Mouse (Mus musculus): ENCODE data around the gene Esrrg. TPM values are rescaled to one million over a fixed set of nuclear protein-coding genes. Genes with fewer than 3 reads are reported as not detected.

Gene Esrrg
- polyA plus RNA-seq, 1 experiment from 2014 or later = 28.9 TPM

DNA sequence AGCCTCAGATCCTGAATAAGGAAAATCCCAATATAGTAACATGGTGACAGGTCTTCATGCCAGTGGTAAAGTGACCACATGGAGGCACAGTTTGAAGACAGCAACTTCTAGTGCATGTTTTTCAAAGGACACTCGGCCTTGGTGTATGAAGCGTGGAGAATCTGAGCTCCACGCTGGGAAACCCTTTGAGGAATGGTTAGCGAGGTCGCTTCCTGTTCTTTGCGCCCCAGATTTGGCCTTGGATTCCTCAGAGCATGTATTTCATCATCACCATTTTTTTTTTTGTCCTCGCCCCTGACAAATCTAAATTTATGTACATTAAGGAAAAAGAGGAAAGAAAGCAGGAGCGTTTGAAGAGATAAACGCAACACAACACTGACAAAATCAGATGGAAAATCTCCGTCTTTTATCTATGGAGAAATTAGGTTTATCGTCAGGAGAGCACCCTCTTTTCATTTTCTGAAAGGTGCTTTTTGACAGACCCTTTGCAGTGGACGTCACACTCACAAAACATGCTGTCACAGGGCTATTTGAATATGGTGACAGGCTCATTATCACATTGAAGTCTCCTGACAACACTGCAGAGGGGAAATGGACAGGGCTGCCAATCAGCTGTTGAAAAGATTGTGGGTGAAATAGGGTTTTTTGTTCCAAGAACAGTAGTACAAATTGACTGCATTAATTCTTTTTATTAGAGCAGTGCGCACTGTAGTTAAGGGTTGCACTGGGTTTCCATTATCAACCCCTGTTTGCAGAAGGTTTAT is 476.7 kb downstream of the Esrrg start:
- 60% methylated on average over 13 of the region's 13 CpGs for WGBS
- Histone ChIP-seq H3K9me3 (no peaks in the 10 kb centered on the region), H3K4me2 (no peak overlapping the region), H3K27ac (replicated peaks) (no peak overlapping the region), H3K36me3 (no peaks in the 10 kb centered on the region), H3K9ac (no peak overlapping the region), H3K4me1 (replicated peaks) (peaks cover 17% of the 10 kb centered on the region), H3K27me3 (no peaks in the 10 kb centered on the region), H3K4me3 (no peak overlapping the region)
- ATAC-seq (ENCODE audit: low read depth) = no peak

DNA sequence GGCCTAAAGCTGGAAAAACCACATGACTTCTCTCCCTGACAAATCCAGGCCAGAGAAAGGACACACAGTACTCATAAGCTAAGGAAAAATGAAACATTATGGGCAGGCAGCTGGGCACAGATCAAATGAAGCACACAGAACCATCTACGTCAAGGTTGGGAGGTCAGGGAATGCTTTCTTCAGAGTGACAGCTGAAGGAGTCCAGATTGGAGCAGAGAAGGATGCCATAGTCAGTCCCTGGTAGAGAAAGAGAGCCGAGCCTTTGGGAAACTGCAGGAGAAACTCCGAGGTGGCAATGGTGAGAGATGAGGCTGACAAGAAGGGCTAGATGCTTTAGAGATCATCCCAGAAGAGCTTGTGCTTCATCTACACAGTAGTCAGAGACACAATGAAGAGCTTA is 485.1 kb downstream of the Esrrg start:
- no peaks in the 10 kb centered on the region for H3K27me3 ChIP-seq
- H3K4me2 ChIP-seq = no peak overlapping the region
- no peak overlapping the region for H3K9ac ChIP-seq
- WGBS = 90% methylated on average over 3 of the region's 3 CpGs
- no peak overlapping the region for H3K27ac ChIP-seq (replicated peaks)
- no peak overlapping the region for H3K4me3 ChIP-seq
- H3K36me3 ChIP-seq = no peaks in the 10 kb centered on the region
- no peaks in the 10 kb centered on the region for H3K9me3 ChIP-seq
- ATAC-seq (ENCODE audit: low read depth) = no peak
- H3K4me1 ChIP-seq (replicated peaks) = no peaks in the 10 kb centered on the region

DNA sequence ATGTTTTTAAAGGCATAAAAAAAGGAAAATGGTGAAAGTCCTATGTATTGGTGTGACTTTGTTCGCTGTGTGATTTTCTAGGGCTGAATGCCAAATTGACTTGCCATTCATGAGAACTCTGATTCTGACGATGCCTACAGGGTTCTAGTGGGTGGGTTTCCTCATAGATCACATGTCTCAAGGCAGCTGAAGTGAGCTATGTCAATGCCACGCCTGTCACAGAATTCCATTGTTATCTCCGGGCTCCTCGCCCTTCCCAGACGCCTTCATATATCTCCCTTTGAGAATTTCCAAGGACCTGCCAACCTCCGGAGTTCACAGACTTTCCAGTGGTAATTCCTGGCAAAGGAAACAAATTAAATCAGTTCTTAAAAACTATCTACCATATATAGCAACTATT is 493.2 kb downstream of the Esrrg start:
- Histone ChIP-seq H3K36me3 (no peaks in the 10 kb centered on the region), H3K4me2 (no peak overlapping the region), H3K9me3 (no peaks in the 10 kb centered on the region), H3K4me1 (replicated peaks) (no peaks in the 10 kb centered on the region; the same call in 1 of the 2 replicates), H3K27ac (replicated peaks) (no peak overlapping the region), H3K4me3 (no peak overlapping the region), H3K9ac (no peak overlapping the region), H3K27me3 (no peaks in the 10 kb centered on the region)
- ATAC-seq (ENCODE audit: low read depth) = no peak
- 19% methylated on average over 7 of the region's 7 CpGs for WGBS

DNA sequence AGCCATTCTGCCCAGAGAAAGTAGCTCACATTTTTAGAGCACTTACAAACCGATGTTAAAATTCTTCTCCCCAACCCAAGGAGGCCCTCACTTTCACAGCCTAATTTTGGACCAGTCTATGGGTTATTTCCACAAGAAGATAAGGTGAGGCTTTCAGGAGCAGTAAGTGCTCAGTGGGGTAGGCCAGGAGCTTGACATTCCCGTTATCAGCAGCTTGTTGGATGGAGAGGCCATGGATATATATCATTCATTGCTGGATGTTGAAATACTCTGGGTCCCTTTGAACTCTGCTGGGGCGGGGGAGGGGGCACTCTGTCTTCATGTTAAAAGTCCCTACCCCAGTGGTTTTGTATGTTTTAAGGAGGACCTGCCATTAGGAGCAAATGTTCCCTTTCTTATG is 494.6 kb downstream of the Esrrg start:
- Histone ChIP-seq H3K4me1 (replicated peaks) (no peaks in the 10 kb centered on the region; the same call in 1 of the 2 replicates), H3K4me3 (no peak overlapping the region), H3K27me3 (no peaks in the 10 kb centered on the region), H3K36me3 (no peaks in the 10 kb centered on the region), H3K9ac (no peak overlapping the region), H3K4me2 (no peak overlapping the region), H3K9me3 (no peaks in the 10 kb centered on the region), H3K27ac (replicated peaks) (no peak overlapping the region)
- no peak for ATAC-seq (ENCODE audit: low read depth)
- 53% methylated on average over 3 of the region's 3 CpGs for WGBS

DNA sequence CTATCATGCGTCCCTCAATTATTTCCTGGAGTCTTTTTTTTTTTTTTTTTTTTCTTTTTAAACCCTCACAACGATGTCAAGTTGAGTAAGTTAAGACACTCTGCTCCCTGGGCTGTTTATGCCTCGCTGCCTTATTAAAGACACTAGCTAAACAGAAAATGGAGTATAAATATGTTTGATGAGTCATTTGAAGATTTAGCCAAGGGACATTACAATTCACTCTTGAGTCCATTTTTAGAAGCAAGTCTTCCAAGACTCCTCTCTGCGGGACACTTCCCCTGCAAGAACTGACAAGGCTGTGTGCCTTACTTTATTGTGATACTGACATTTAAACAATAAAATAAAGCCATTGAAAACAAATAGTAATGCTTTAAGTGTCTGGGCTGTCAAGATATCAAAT is 496.9 kb downstream of the Esrrg start:
- Histone ChIP-seq H3K4me2 (no peak overlapping the region), H3K36me3 (no peaks in the 10 kb centered on the region), H3K27ac (replicated peaks) (no peak overlapping the region), H3K9ac (no peak overlapping the region), H3K4me3 (no peak overlapping the region), H3K9me3 (no peaks in the 10 kb centered on the region), H3K4me1 (replicated peaks) (no peaks in the 10 kb centered on the region; the same call in 1 of the 2 replicates), H3K27me3 (no peaks in the 10 kb centered on the region)
- 77% methylated on average over 4 of the region's 4 CpGs for WGBS
- no peak for ATAC-seq (ENCODE audit: low read depth)

DNA sequence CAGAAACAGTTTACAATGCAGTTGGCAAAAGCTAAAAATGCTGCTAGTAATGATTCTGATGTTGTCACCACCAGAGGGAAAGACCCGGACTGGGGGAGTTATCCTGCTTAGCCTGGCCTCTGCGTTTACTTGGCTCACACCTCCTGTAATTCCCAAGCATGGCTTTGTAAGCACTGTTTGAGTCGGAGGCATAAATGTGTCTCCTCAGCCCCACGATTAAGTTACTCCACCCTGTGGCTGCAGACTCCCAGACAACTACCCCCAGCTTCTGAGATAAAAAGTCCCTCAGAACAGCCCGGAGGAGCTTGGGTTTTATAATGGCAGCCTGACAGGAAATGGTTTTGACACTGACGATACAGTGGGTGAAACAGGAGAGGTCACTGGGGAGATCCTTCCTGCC is 499.4 kb downstream of the Esrrg start:
- no peaks in the 10 kb centered on the region for H3K4me1 ChIP-seq (replicated peaks)
- H3K9me3 ChIP-seq = no peaks in the 10 kb centered on the region
- WGBS = 41% methylated on average over 6 of the region's 6 CpGs
- no peak overlapping the region for H3K4me3 ChIP-seq
- no peak overlapping the region for H3K27ac ChIP-seq (replicated peaks)
- no peak overlapping the region for H3K9ac ChIP-seq
- no peak overlapping the region for H3K4me2 ChIP-seq
- no peaks in the 10 kb centered on the region for H3K36me3 ChIP-seq
- H3K27me3 ChIP-seq = no peaks in the 10 kb centered on the region
- no peak for ATAC-seq (ENCODE audit: low read depth)

DNA sequence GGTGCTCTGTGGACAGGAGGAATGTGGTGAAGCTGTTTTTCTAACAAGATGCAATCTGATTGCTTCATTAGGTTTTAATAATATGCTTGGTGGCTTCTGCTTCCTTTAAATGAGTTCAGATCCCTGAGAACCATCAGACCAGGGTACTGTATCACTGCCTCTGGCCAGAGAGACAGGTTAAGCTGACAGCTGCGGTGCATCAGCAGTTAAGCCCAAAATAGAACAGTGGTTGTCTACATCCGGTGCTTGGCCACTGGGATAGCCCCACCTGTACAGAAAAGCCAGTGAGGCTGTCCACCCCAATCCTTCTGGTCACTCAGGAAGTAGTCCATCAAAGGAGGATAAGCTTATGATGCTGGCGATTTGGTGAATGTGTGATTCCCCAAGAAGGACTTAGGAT is 503.0 kb downstream of the Esrrg start:
- Histone ChIP-seq H3K9ac (no peak overlapping the region), H3K36me3 (no peaks in the 10 kb centered on the region), H3K4me1 (replicated peaks) (no peaks in the 10 kb centered on the region), H3K4me3 (no peak overlapping the region), H3K27me3 (no peaks in the 10 kb centered on the region), H3K27ac (replicated peaks) (no peak overlapping the region), H3K4me2 (no peak overlapping the region), H3K9me3 (no peaks in the 10 kb centered on the region)
- 90% methylated on average over 3 of the region's 3 CpGs for WGBS
- ATAC-seq (ENCODE audit: low read depth) = no peak

DNA sequence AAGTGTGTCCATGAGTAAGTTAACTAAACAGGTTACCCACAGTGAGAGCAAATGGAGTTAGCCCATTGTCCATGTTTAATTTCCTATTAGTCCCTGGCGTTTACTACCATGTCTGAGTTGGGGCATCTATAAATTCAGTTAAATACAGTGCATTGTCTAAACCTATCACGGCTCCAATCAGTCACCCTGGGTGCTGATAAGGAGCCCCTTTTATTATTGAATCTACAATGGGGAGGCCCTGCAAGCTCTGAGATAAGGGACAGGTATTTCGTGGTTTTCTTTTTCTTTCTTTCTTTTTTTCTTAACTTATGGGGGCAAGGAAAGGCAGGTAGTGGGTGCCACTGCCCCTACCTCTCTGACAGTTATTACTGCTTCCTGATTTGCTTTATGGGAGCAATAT is 504.6 kb downstream of the Esrrg start:
- Histone ChIP-seq H3K4me2 (no peak overlapping the region), H3K27me3 (no peaks in the 10 kb centered on the region), H3K9ac (no peak overlapping the region), H3K27ac (replicated peaks) (no peak overlapping the region), H3K36me3 (no peaks in the 10 kb centered on the region), H3K9me3 (no peaks in the 10 kb centered on the region), H3K4me3 (no peak overlapping the region), H3K4me1 (replicated peaks) (peaks cover 4% of the 10 kb centered on the region; the same call in 1 of the 2 replicates)
- WGBS = 53% methylated on average over 3 of the region's 3 CpGs
- ATAC-seq (ENCODE audit: low read depth) = no peak

DNA sequence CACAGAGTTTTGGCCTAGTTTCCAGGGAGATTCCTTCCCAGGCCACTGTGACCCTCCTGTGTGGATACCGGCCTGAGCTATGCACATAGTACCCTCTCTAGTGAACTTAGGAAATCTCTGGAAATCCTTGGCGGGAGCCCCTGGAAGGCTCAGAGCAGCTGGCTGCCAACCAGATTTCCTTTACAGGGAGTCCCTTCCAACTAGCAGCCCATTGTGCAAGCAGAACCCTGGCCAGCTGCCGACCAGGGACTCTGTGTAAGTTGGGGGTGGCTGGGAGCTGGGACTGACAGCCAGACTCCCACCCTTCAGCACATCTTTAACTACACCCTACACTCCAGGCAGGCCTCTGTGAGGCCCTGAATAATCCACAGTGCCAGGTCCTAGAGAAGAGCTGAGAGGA is 509.5 kb downstream of the Esrrg start:
- H3K4me1 ChIP-seq (replicated peaks) = peaks cover 7% of the 10 kb centered on the region; the same call in 1 of the 2 replicates
- no peaks in the 10 kb centered on the region for H3K36me3 ChIP-seq
- 49% methylated on average over 3 of the region's 3 CpGs for WGBS
- no peak overlapping the region for H3K4me2 ChIP-seq
- no peak overlapping the region for H3K9ac ChIP-seq
- ATAC-seq (ENCODE audit: low read depth) = peak; percentile 92
- H3K27me3 ChIP-seq = no peaks in the 10 kb centered on the region
- no peak overlapping the region for H3K4me3 ChIP-seq
- 0 out of 2 replicates have a peak overlapping the region, but pooled peaks have one; percentile 46 for H3K27ac ChIP-seq (replicated peaks)
- H3K9me3 ChIP-seq = no peaks in the 10 kb centered on the region

DNA sequence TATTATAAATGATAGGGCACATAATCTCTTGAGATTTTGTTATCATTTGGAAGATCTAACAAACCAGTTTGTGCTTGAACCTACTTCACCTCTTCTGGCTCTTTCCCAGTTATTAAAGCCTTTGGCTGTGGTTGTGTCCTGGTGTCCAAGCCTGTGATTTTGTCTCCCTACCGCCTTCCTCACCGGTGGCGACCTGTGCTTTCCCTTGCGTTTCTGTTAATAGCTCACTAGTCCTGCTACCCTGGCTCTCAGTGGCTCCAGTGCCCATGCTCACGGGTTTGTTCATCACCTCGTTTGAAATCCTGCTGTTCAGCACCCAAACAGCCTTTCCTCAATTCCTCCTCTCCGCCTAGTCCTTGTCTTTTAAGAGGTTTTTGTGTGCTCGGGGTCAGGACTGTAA is 511.2 kb downstream of the Esrrg start:
- H3K4me3 ChIP-seq = no peak overlapping the region
- no peak overlapping the region for H3K4me2 ChIP-seq
- no peak overlapping the region for H3K27ac ChIP-seq (replicated peaks)
- H3K9ac ChIP-seq = no peak overlapping the region
- no peaks in the 10 kb centered on the region for H3K27me3 ChIP-seq
- 83% methylated on average over 8 of the region's 8 CpGs for WGBS
- no peak for ATAC-seq (ENCODE audit: low read depth)
- H3K4me1 ChIP-seq (replicated peaks) = peaks cover 7% of the 10 kb centered on the region; the same call in 1 of the 2 replicates
- no peaks in the 10 kb centered on the region for H3K36me3 ChIP-seq
- no peaks in the 10 kb centered on the region for H3K9me3 ChIP-seq

DNA sequence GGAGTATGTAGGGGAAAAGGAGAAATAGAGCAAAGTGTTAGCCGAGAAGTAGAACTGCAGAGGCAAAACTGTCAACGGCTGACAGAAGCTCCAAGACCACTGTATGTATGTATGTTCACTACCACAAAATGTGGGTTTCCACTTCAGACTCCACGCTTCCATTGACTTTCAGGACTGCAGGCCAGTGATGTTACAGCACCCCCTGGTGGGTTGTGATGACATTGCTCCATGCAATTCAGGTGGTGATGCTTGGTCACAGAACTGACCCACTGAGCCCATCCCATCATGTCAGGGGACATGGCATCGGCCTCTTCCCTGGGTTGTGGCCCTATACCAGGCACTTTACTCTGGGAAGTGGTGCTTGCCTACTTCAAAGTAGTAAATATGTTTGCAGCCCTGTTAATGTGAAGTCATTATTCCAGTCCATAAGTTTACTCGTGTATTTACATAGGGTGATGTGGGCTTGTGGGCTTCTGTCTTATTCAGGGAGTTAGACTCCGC is 517.0 kb downstream of the Esrrg start:
- ATAC-seq (ENCODE audit: low read depth) = no peak
- Histone ChIP-seq H3K9ac (no peak overlapping the region), H3K9me3 (no peaks in the 10 kb centered on the region), H3K4me1 (replicated peaks) (no peaks in the 10 kb centered on the region), H3K4me3 (no peak overlapping the region), H3K36me3 (no peaks in the 10 kb centered on the region), H3K27ac (replicated peaks) (no peak overlapping the region), H3K4me2 (no peak overlapping the region), H3K27me3 (no peaks in the 10 kb centered on the region)
- 90% methylated on average over 6 of the region's 6 CpGs for WGBS

DNA sequence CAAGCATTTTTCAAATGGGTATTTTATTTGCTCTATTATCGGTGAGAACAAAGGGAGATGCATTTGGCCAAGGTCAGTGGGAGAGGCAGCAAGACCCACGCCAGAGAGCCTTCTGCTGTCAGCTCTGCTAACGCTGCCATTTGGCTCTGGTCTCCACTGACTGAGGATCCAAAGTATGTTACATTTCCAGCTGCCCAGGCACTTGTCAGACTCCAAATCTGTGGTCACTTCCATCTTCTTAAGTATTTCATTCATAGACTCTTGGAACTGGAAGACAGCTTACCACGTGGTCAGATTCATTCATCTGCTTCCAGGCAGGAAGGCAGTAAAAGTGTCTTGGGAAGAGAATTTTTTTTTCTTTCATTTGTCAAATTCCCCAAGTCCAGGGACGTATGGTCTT is 527.5 kb downstream of the Esrrg start:
- Histone ChIP-seq H3K9me3 (no peaks in the 10 kb centered on the region), H3K9ac (no peak overlapping the region), H3K36me3 (no peaks in the 10 kb centered on the region), H3K27me3 (no peaks in the 10 kb centered on the region), H3K27ac (replicated peaks) (no peak overlapping the region), H3K4me2 (no peak overlapping the region), H3K4me1 (replicated peaks) (0 out of 2 replicates have a peak, but pooled peaks cover 9% of the 10 kb centered on the region), H3K4me3 (no peak overlapping the region)
- WGBS = 49% methylated on average over 5 of the region's 5 CpGs
- ATAC-seq (ENCODE audit: low read depth) = no peak

DNA sequence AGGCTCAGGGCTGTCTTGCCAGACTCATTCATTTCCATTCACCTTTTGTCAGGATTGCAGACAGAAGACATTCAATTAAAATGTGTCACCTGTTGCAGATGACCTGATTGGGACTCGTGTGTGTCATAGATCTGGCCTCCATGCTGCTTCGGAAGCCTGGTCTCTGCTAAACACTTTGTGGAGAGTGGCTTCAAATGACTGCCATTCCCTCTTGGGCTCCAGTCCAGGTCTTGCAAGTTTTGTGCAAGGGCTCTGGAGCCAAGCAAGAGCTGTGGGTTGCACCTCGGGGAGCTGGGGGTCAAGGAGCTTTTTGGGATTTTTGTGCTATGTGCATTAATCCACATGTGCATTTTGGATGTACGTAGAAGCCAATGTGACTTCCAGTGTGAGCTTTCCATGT is 530.9 kb downstream of the Esrrg start:
- H3K9ac ChIP-seq = no peak overlapping the region
- no peak overlapping the region for H3K27ac ChIP-seq (replicated peaks)
- no peaks in the 10 kb centered on the region for H3K9me3 ChIP-seq
- H3K4me1 ChIP-seq (replicated peaks) = peaks cover 14% of the 10 kb centered on the region
- 52% methylated on average over 4 of the region's 4 CpGs for WGBS
- no peaks in the 10 kb centered on the region for H3K36me3 ChIP-seq
- 0 out of 2 replicates have a peak, but pooled peaks cover 2% of the 10 kb centered on the region for H3K27me3 ChIP-seq
- no peak overlapping the region for H3K4me3 ChIP-seq
- no peak for ATAC-seq (ENCODE audit: low read depth)
- no peak overlapping the region for H3K4me2 ChIP-seq

All from neural tube, embryonic 13.5 days (tissue).